Mouse (Mus musculus) liver, postnatal 0 days (tissue): ENCODE measurements around the gene Pde4d. TPM values are rescaled to one million over a fixed set of nuclear protein-coding genes. Genes with fewer than 3 reads are reported as not detected.
A peak's percentile ranks its signal among the peaks of the same experiment; 100 is the strongest.

Experiments used
- ATAC-seq: fragments of 200-750 bp; cut with Nextera tagmentation; 2 replicates; pipeline ENCODE4 v1.8.0; 2017; ENCODE audit warnings: mild to moderate bottlenecking, moderate library complexity
- DNase-seq: peaks from one replicate; pipeline ENCODE4 v3.0.0-alpha.2; 2016
- H3K27ac ChIP-seq: fragments of 300-500 bp; sonication (generic); 2 replicates; pipeline ENCODE4 v1.5.1; 2014; ENCODE audit warnings: antibody characterized with exemption, moderate library complexity, mild to moderate bottlenecking, low read depth
- H3K27me3 ChIP-seq: fragments of 300-500 bp; sonication (generic); 2 replicates; pipeline ENCODE4 v1.6.1; 2014; ENCODE audit warnings: low read length, control low read depth, mixed read lengths; ENCODE audit not compliant: insufficient read depth
- H3K36me3 ChIP-seq: fragments of 300-500 bp; sonication (generic); replicated peaks from 2 replicates; pipeline ENCODE4 v1.6.1; 2014; ENCODE audit warnings: mild to moderate bottlenecking, control low read depth, low read length, moderate library complexity, mixed read lengths; ENCODE audit not compliant: insufficient read depth
- H3K4me1 ChIP-seq: fragments of 300-500 bp; sonication (generic); 2 replicates; pipeline ENCODE4 v1.6.1; 2014; ENCODE audit warnings: antibody characterized with exemption, mild to moderate bottlenecking, control low read depth; ENCODE audit not compliant: insufficient read depth
- H3K4me2 ChIP-seq: fragments of 300-500 bp; sonication (generic); 2 replicates; pipeline ENCODE4 v1.6.1; 2014; ENCODE audit warnings: low read depth, mild to moderate bottlenecking, low read length, moderate library complexity, mixed read lengths
- H3K4me3 ChIP-seq: fragments of 300-500 bp; sonication (generic); 2 replicates; pipeline ENCODE4 v1.5.1; 2014; ENCODE audit warnings: low read depth, low read length
- H3K9ac ChIP-seq: fragments of 300-500 bp; sonication (generic); replicated peaks from 2 replicates; pipeline ENCODE4 v1.6.1; 2014; ENCODE audit warnings: mild to moderate bottlenecking, moderate library complexity
- H3K9me3 ChIP-seq: fragments of 300-500 bp; sonication (generic); 2 replicates; pipeline ENCODE4 v1.6.1; 2016; ENCODE audit warnings: mild to moderate bottlenecking, control low read depth, low read length, mixed read lengths
- CTCF ChIP-seq: sonication (generic); IDR thresholded peaks from 2 replicates; pipeline ENCODE4 v1.5.1; 2016; ENCODE audit warnings: antibody characterized with exemption, low read depth
- EP300 ChIP-seq: IDR thresholded peaks from 2 replicates; pipeline ENCODE4 v1.6.1; 2016; ENCODE audit warnings: antibody characterized with exemption, low read depth, mild to moderate bottlenecking
- WGBS: fragments of 180-500 bp; shearing (Covaris S2); extraction: QIAGEN DNeasy Blood & Tissue Kit; methylation state at CpG from one replicate; pipeline ENCODE4 v1.1.7; 2014; ENCODE audit not compliant: insufficient replicate concordance; 5-methylcytosine and 5-hydroxymethylcytosine counted together
- polyA plus RNA-seq: library from polyadenylated mRNA; unstranded; fragments of >200 nt; fragmentation: Nextera tagmentation; extraction: Ambion mirVana; gene quantifications from 2 replicates; pipeline ENCODE4 v1.2.1, GENCODE M21; 2015

Pde4d gene
- polyA plus RNA-seq, 1 experiment from 2014 or later, result 6.1 TPM

- WGBS, result 87% methylated on average over 5 of the region's 5 CpGs
- no peak overlapping the region for H3K27ac ChIP-seq
- H3K4me2 ChIP-seq, result no peak overlapping the region
- H3K4me3 ChIP-seq, result no peak overlapping the region
- H3K36me3 ChIP-seq, result no peaks in the 10 kb centered on the region
- H3K9ac ChIP-seq, result no peak overlapping the region
- no peaks in the 10 kb centered on the region for H3K27me3 ChIP-seq
- H3K4me1 ChIP-seq, result peaks cover 26% of the 10 kb centered on the region
- H3K9me3 ChIP-seq, result no peaks in the 10 kb centered on the region
- DNase-seq (no peak), ATAC-seq (no peak)
- TF ChIP-seq EP300 (no peak), CTCF (no peak)
Observed at GRCm38 (mm10) chr13:109806193-109806966, 1356.6 kb downstream of the Pde4d start.

GRCm38 (mm10) chr13:109807036-109807435, 1357.3 kb downstream of the Pde4d start:
- TF ChIP-seq EP300, result no peak
- no peak for TF ChIP-seq CTCF
- no peak for DNase-seq
- no peak for ATAC-seq
- Histone ChIP-seq H3K4me1 (peaks cover 26% of the 10 kb centered on the region), H3K27me3 (no peaks in the 10 kb centered on the region), H3K27ac (no peak overlapping the region), H3K9me3 (no peaks in the 10 kb centered on the region), H3K4me2 (no peak overlapping the region), H3K4me3 (no peak overlapping the region), H3K36me3 (no peaks in the 10 kb centered on the region), H3K9ac (no peak overlapping the region)
- 76% methylated on average over 2 of the region's 2 CpGs for WGBS

- ATAC-seq (peak; percentile 41; the same call in 1 of the 2 replicates), DNase-seq (no peak)
- 35% methylated on average over 3 of the region's 3 CpGs for WGBS
- TF ChIP-seq CTCF (no peak), EP300 (no peak)
- H3K27me3 ChIP-seq, result no peaks in the 10 kb centered on the region
- H3K4me1 ChIP-seq, result peaks cover 26% of the 10 kb centered on the region
- no peak overlapping the region for H3K27ac ChIP-seq
- H3K4me3 ChIP-seq, result no peak overlapping the region
- H3K36me3 ChIP-seq, result no peaks in the 10 kb centered on the region
- no peaks in the 10 kb centered on the region for H3K9me3 ChIP-seq
- no peak overlapping the region for H3K4me2 ChIP-seq
- no peak overlapping the region for H3K9ac ChIP-seq
Observed at GRCm38 (mm10) chr13:109807446-109807845, 1357.7 kb downstream of the Pde4d start.

- no peak overlapping the region for H3K4me2 ChIP-seq
- 58% methylated on average over 6 of the region's 6 CpGs for WGBS
- no peak overlapping the region for H3K4me3 ChIP-seq
- ATAC-seq (no peak), DNase-seq (no peak)
- H3K36me3 ChIP-seq, result no peaks in the 10 kb centered on the region
- no peak overlapping the region for H3K9ac ChIP-seq
- no peaks in the 10 kb centered on the region for H3K27me3 ChIP-seq
- H3K9me3 ChIP-seq, result no peaks in the 10 kb centered on the region
- no peak overlapping the region for H3K27ac ChIP-seq
- no peak for TF ChIP-seq EP300
- TF ChIP-seq CTCF, result no peak
- H3K4me1 ChIP-seq, result peaks cover 26% of the 10 kb centered on the region
Observed at GRCm38 (mm10) chr13:109808039-109808438, 1358.3 kb downstream of the Pde4d start.

GRCm38 (mm10) chr13:109808946-109809345, 1359.2 kb downstream of the Pde4d start:
- WGBS, result 78% methylated on average over 7 of the region's 7 CpGs
- H3K27ac ChIP-seq, result no peak overlapping the region
- H3K4me1 ChIP-seq, result peaks cover 26% of the 10 kb centered on the region
- ATAC-seq (no peak), DNase-seq (no peak)
- H3K36me3 ChIP-seq, result no peaks in the 10 kb centered on the region
- H3K9me3 ChIP-seq, result no peaks in the 10 kb centered on the region
- H3K9ac ChIP-seq, result no peak overlapping the region
- H3K4me2 ChIP-seq, result no peak overlapping the region
- H3K27me3 ChIP-seq, result no peaks in the 10 kb centered on the region
- H3K4me3 ChIP-seq, result no peak overlapping the region
- no peak for TF ChIP-seq CTCF
- TF ChIP-seq EP300, result no peak

GRCm38 (mm10) chr13:109809646-109810045, 1359.9 kb downstream of the Pde4d start:
- 81% methylated on average over 4 of the region's 4 CpGs for WGBS
- DNase-seq, result no peak

More at GRCm38 (mm10) chr13:109809646-109810045, 1359.9 kb downstream of the Pde4d start:
- no peak for ATAC-seq
- TF ChIP-seq EP300 (no peak), CTCF (no peak)
- Histone ChIP-seq H3K27me3 (no peaks in the 10 kb centered on the region), H3K9ac (no peak overlapping the region), H3K4me3 (no peak overlapping the region), H3K36me3 (no peaks in the 10 kb centered on the region), H3K27ac (no peak overlapping the region), H3K9me3 (no peaks in the 10 kb centered on the region), H3K4me2 (no peak overlapping the region), H3K4me1 (peaks cover 26% of the 10 kb centered on the region)
